Mouse (Mus musculus) megakaryocyte, embryonic 14.5 days (primary cell): ENCODE measurements around the gene Gm20388.

ENCODE experiments used
- FLI1 ChIP-seq: IDR thresholded peaks from 2 replicates; pipeline ENCODE4 v1.6.1; 2012; ENCODE audit warnings: low read length, inconsistent platforms, mixed read lengths
- GATA1 ChIP-seq: IDR thresholded peaks from 3 replicates; pipeline ENCODE4 v1.6.1; 2012; ENCODE audit warnings: mixed read lengths, low read length, inconsistent platforms, borderline replicate concordance

DNA sequence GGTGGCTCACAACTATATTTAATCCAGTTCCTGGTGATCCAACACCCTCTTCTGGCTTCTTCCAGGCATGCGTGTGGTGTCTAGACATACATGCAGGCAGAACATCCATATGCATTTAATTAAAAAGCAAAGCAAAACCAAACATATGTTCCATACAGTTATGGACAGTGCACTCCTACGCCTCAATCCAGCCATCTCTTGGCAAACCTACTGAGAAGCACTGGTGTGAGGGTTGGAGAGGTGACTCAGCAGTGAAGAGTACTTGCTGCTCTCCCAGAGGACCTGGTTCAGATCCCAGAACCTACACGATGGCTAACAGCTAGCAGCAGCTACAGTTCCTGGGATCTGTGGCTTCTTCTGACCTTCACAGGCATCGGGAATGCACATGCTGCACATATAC, 4001.6 kb downstream of the Gm20388 start:
- TF ChIP-seq GATA1: no peak
- no peak for TF ChIP-seq FLI1
